Mouse (Mus musculus): Measurements from ENCODE around the gene AI481877. TPM values are rescaled to one million over a fixed set of nuclear protein-coding genes. Genes with fewer than 3 reads are reported as not detected.

Gene AI481877
- polyA plus RNA-seq, 2 experiments, result not detected

DNA sequence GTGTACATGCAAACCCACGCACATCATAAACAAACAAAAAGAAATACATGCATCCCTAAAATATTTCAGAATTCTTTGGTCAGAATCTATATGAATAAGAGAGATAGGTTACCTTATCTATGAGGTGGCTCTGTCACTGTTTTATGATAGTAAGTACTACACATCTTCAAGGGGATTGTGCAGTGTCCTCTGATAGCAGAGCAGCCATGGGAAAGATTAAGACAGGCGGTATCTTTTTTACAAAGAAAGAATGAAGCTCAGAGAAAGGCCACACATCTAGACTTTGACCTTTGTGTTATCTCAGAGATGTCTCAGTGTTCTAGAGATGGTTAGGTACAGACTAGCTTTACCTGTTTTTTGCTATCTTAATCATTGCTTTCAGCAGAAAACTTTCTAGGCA is 121.9 kb downstream of the AI481877 start:
- Histone ChIP-seq H3K9ac (replicated peaks) (no peak overlapping the region), H3K36me3 (replicated peaks; ENCODE audit: control insufficient read depth, insufficient read depth, low read depth) (peaks cover 11% of the 10 kb centered on the region), H3K27me3 (ENCODE audit: control insufficient read depth, insufficient read depth, low read length) (no peaks in the 10 kb centered on the region), H3K4me1 (replicated peaks; ENCODE audit: control insufficient read depth in 2 of 2, insufficient read depth in 2 of 2, low read length in 1 of 2) (peaks cover 0 to 4% of the 10 kb centered on the region in 2 experiments; a peak in 3 of 4 replicates), H3K27ac (no peak overlapping the region), H3K4me2 (ENCODE audit: low read depth) (no peak overlapping the region), H3K9me3 (ENCODE audit: control insufficient read depth, low read length) (no peaks in the 10 kb centered on the region), H3K4me3 (ENCODE audit: insufficient read depth in 1 of 2, low read depth in 2 of 2, low read length in 2 of 2) (no peak overlapping the region)
- 46% methylated on average over 2 of the region's 2 CpGs for WGBS (ENCODE audit: insufficient replicate concordance)
- no peak for TF ChIP-seq EP300 (IDR thresholded peaks at IDR 0.05; ENCODE audit: low read depth)
- TF ChIP-seq CTCF (IDR thresholded peaks at IDR 0.05; ENCODE audit: low read depth), result no peak
- no peak for ATAC-seq (ENCODE audit: insufficient read depth)
- no peak for DNase-seq (ENCODE audit: low read depth in 3 of 3, low spot score in 3 of 3)

DNA sequence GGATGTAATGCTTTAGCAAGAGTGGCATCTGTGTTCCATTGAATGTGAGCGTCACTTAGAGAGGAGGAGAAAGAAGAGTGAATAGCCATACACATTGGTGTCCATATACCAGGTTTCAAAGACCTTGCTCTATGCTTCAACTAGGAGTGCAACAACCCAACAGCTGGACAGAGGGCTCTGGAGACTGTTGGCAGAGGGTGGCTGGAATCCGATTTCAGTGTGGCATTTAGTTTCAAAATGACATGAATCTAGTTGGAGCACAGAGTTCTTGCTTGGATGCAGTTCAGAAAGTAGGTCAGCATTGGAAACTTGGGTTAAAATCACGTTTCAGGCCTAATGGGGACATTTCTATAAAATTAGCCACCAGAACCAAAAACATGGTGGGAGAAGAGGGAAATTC is 123.6 kb downstream of the AI481877 start:
- Histone ChIP-seq H3K4me1 (replicated peaks; ENCODE audit: control insufficient read depth in 2 of 2, insufficient read depth in 2 of 2, low read length in 1 of 2) (peaks cover 2 to 10% of the 10 kb centered on the region in 2 experiments), H3K36me3 (replicated peaks; ENCODE audit: control insufficient read depth, insufficient read depth, low read depth) (peaks cover 7% of the 10 kb centered on the region), H3K27me3 (ENCODE audit: control insufficient read depth, insufficient read depth, low read length) (no peaks in the 10 kb centered on the region), H3K4me2 (ENCODE audit: low read depth) (no peak overlapping the region), H3K4me3 (ENCODE audit: insufficient read depth in 1 of 2, low read depth in 2 of 2, low read length in 2 of 2) (no peak overlapping the region), H3K9ac (replicated peaks) (no peak overlapping the region), H3K27ac (no peak overlapping the region), H3K9me3 (ENCODE audit: control insufficient read depth, low read length) (no peaks in the 10 kb centered on the region)
- DNase-seq (ENCODE audit: low read depth in 3 of 3, low spot score in 3 of 3), result no peak
- 65% methylated on average over 3 of the region's 3 CpGs for WGBS (ENCODE audit: insufficient replicate concordance)
- TF ChIP-seq CTCF (IDR thresholded peaks at IDR 0.05; ENCODE audit: low read depth) (no peak), EP300 (IDR thresholded peaks at IDR 0.05; ENCODE audit: low read depth) (no peak)
- ATAC-seq (ENCODE audit: insufficient read depth), result no peak

DNA sequence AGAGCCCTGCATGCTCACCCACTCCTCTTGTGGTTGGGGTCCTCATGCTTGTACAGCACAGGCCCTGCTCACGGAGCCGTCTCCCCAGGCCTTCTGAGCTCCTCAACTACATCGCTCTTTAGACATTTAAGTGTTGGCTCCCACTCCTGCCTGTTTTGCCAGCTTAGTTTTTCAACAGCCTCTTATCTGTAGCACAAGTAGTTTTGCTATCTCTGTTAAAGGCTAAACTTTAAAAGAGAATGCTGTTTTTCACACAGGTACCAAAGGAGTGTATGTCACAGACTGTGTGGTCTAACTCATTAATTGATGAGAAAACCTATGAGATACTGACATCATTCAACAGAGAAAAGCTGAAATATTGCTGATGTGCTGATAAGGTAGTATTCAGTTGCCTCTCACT is 127.3 kb downstream of the AI481877 start:
- Histone ChIP-seq H3K36me3 (replicated peaks; ENCODE audit: control insufficient read depth, insufficient read depth, low read depth) (no peaks in the 10 kb centered on the region), H3K4me1 (replicated peaks; ENCODE audit: control insufficient read depth in 2 of 2, insufficient read depth in 2 of 2, low read length in 1 of 2) (peaks cover 5 to 16% of the 10 kb centered on the region in 2 experiments), H3K4me2 (ENCODE audit: low read depth) (no peak overlapping the region), H3K9me3 (ENCODE audit: control insufficient read depth, low read length) (no peaks in the 10 kb centered on the region), H3K27ac (no peak overlapping the region), H3K9ac (replicated peaks) (no peak overlapping the region), H3K27me3 (ENCODE audit: control insufficient read depth, insufficient read depth, low read length) (no peaks in the 10 kb centered on the region), H3K4me3 (ENCODE audit: insufficient read depth in 1 of 2, low read depth in 2 of 2, low read length in 2 of 2) (no peak overlapping the region)
- no peak for DNase-seq (ENCODE audit: low read depth in 3 of 3, low spot score in 3 of 3)
- 41% methylated on average over 3 of the region's 3 CpGs for WGBS (ENCODE audit: insufficient replicate concordance)
- no peak for ATAC-seq (ENCODE audit: insufficient read depth)
- TF ChIP-seq CTCF (IDR thresholded peaks at IDR 0.05; ENCODE audit: low read depth) (no peak), EP300 (IDR thresholded peaks at IDR 0.05; ENCODE audit: low read depth) (no peak)

DNA sequence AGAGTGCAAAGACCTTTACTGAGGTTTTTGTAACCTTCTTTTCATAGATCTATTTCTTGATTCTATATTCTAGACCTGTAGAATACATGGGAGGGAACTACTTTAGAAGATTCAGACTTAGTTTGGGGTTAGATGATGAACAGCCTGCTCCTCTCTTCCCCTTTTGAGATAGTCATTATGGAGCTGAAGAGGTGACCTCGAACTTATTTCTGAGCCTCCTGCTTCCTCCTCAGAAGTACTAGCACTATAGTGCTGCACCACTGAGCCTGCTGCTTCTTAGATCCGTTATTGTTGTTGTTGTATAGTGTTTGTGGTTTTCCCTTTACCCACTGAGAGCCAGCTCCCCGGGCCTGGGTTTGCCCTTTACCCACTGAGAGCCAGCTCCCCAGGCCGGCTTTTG is 129.1 kb downstream of the AI481877 start:
- TF ChIP-seq EP300 (IDR thresholded peaks at IDR 0.05; ENCODE audit: low read depth) (no peak), CTCF (IDR thresholded peaks at IDR 0.05; ENCODE audit: low read depth) (no peak)
- no peak overlapping the region for H3K27ac ChIP-seq
- H3K4me3 ChIP-seq (ENCODE audit: insufficient read depth in 1 of 2, low read depth in 2 of 2, low read length in 2 of 2), result no peak overlapping the region
- H3K27me3 ChIP-seq (ENCODE audit: control insufficient read depth, insufficient read depth, low read length), result no peaks in the 10 kb centered on the region
- DNase-seq (ENCODE audit: low read depth in 3 of 3, low spot score in 3 of 3) (no peak), ATAC-seq (ENCODE audit: insufficient read depth) (no peak)
- WGBS (ENCODE audit: insufficient replicate concordance), result 26% methylated on average over 4 of the region's 4 CpGs
- peaks cover 9 to 22% of the 10 kb centered on the region in 2 experiments for H3K4me1 ChIP-seq (replicated peaks; ENCODE audit: control insufficient read depth in 2 of 2, insufficient read depth in 2 of 2, low read length in 1 of 2)
- no peaks in the 10 kb centered on the region for H3K9me3 ChIP-seq (ENCODE audit: control insufficient read depth, low read length)
- H3K36me3 ChIP-seq (replicated peaks; ENCODE audit: control insufficient read depth, insufficient read depth, low read depth), result no peaks in the 10 kb centered on the region
- no peak overlapping the region for H3K4me2 ChIP-seq (ENCODE audit: low read depth)
- H3K9ac ChIP-seq (replicated peaks), result no peak overlapping the region

DNA sequence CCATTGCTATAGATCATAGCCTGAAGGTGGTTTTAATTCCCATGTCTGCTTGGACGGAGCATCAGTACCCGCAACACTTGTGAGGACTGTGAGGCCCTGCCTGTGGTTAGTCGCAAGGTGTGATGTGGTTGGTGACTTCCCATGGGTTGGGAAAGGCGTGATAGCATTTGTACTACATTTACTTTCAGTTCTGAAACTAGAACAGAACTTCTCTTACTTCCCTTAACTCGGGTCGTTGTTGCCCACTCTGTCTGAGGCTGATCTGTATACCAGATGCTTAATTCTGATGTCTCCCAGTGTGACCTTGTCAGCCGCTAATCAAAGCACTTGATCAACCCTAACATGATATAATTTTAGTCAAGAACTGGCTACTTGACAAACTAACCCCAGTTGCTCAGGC is 129.6 kb downstream of the AI481877 start:
- no peak overlapping the region for H3K4me3 ChIP-seq (ENCODE audit: insufficient read depth in 1 of 2, low read depth in 2 of 2, low read length in 2 of 2)
- peak overlapping the region; percentile 20 for H3K4me2 ChIP-seq (ENCODE audit: low read depth)
- no peak for DNase-seq (ENCODE audit: low read depth in 3 of 3, low spot score in 3 of 3)

More for the DNA sequence above, 129.6 kb downstream of the AI481877 start:
- no peak for ATAC-seq (ENCODE audit: insufficient read depth)
- H3K9ac ChIP-seq (replicated peaks), result no peak overlapping the region
- no peaks in the 10 kb centered on the region for H3K27me3 ChIP-seq (ENCODE audit: control insufficient read depth, insufficient read depth, low read length)
- no peaks in the 10 kb centered on the region for H3K36me3 ChIP-seq (replicated peaks; ENCODE audit: control insufficient read depth, insufficient read depth, low read depth)
- H3K4me1 ChIP-seq (replicated peaks; ENCODE audit: control insufficient read depth in 2 of 2, insufficient read depth in 2 of 2, low read length in 1 of 2), result peaks cover 14 to 27% of the 10 kb centered on the region in 2 experiments
- H3K27ac ChIP-seq, result no peak overlapping the region
- no peaks in the 10 kb centered on the region for H3K9me3 ChIP-seq (ENCODE audit: control insufficient read depth, low read length)
- 39% methylated on average over 7 of the region's 7 CpGs for WGBS (ENCODE audit: insufficient replicate concordance)
- TF ChIP-seq CTCF (IDR thresholded peaks at IDR 0.05; ENCODE audit: low read depth), result no peak
- no peak for TF ChIP-seq EP300 (IDR thresholded peaks at IDR 0.05; ENCODE audit: low read depth)

Measured in liver, embryonic 14.5 days (tissue).